Mouse (Mus musculus) thymus, postnatal 14 days (tissue): ENCODE data around the gene Cfap61.

Experiments
- DNase-seq: peaks from one replicate; pipeline ENCODE4 v3.0.0; 2021

Cfap61 gene

DNA sequence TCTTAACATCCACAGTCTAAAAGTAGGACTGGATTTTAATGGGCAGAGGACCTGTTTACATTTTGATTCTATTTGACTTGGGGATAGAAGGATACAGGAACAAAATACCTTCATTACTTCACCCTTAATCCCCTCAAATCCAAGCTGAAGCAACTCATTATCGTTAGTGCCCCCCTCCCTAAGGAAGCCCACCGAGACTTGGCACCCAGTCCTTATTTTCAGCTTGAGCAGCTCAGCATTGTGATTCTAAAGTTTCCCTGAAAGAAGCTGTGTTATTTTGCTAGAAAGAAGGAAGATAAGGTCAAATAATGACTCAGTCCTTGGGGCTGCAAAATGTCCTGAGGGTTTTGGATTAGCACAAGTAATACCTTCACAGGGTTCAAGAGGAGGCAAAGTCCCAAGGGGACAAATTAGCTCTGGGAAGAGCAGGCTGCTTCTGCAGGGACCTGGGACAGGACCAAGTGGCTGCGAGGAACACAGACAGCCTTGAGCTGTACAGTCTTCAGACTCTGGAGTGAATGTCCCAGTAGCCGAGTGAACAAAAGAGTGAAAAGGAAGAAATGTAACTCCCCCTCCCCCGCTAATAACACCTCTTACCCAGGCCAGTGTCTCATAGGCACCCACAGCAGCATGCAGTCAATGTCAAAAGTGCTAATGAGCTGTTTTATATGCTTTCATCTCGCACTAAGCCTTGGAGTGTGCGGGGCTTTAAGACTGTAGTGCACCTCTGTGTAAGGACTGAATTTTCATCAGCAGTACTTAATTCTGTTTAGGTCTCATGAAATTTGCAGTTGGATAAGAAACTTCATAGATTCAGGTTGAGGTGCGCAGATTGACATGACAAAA, 81.0 kb downstream of the Cfap61 start:
- no peak for DNase-seq

DNA sequence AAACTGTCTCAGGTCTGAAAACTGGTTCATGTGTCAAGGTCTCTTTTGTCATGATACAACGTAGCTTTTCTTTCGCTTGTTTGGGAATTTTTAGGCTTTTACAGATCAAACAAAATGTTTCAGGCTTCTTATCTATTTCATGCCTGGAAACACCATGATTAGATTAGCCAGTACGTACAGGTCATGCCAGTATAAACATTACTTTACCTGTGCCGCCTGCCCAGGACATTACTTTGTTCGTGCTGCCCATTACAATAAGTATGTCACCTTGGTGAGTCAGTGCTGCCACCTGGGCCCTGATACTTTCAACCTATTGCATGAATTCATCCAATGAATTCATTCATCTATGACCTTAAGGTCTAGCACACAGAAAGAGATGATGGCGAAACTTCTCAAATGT, 88.3 kb downstream of the Cfap61 start:
- DNase-seq: no peak

DNA sequence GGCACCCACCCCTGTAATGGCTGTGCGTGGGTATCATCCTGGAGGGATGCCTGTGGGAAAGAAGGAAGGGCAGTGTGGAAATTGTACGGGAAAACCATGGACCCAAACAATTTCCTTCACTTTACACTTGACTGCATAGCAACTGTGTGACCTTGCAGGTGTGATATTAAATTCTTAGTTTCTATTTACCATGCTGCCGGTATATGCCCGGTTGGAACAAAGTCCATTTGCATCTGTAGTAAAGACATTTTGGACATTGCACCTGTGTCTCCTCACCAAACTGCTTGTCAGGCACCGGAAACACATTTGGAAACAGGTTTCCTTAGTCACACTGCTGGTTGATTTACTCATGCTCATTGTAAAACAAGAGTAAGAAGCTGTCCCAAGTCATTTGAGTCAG, 109.1 kb downstream of the Cfap61 start:
- no peak for DNase-seq

DNA sequence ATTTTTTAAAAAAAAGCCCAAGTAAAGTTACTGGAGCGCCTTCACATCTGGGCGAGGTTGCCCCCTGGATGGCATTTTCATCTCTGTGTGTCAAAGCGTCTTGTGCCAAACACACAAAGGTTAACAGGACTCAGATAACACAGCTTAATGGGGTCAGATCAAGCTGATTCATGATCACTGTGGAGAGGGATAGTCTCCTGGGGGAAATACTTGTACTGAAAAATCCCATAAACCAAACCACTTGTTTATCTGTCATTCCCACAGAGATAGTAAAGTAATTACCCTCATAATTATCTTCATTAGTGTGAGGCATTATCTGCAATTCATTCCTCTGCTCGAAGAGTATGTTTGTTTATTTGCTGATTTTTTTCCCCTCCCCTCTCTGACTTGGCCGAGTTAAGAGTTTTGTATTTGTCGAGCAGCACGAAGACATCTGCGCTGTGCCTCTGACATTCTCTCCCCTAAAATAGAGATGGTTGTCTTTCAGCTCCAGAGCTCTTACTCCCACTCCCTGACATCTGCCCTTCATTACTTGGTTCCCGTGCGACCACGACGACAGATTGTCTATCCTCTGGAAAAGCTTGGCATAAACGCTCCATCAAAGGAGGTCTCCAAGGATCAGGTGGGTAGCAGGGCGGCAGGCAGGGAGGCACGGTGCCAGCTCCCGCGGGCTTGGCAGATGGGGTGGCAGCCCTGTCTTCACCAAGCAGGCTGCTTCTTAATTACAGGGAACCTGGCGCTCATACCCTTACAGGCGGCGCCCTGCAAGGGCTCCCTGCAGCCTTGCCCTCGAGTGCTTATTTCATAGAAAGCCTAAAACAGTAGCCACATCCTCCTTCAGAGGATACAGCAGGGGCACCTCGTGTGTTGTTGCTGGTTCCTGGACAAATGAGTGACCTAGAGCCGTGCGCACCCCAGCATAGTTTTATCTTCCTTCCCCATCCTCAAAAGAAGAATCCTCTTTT, 110.6 kb downstream of the Cfap61 start:
- no peak for DNase-seq

DNA sequence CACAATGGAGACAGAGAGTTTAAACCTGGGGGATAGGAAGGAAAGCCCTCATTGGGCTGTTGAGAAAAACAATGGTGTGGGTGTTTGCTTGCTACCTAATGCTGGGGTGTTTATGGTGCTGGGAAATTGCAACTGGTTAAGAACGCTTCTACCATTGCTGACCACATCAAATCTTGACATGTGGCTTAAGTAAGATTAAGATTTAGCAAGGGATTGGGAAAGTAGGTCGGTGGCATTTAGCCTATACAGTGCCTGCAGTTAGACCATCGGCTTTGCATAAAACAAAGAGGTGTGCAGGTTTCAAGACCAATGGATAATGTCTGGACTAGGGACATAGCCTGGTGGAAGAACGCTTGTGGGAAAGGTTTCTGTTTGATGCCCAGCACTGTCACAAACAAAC, 113.1 kb downstream of the Cfap61 start:
- DNase-seq: no peak

DNA sequence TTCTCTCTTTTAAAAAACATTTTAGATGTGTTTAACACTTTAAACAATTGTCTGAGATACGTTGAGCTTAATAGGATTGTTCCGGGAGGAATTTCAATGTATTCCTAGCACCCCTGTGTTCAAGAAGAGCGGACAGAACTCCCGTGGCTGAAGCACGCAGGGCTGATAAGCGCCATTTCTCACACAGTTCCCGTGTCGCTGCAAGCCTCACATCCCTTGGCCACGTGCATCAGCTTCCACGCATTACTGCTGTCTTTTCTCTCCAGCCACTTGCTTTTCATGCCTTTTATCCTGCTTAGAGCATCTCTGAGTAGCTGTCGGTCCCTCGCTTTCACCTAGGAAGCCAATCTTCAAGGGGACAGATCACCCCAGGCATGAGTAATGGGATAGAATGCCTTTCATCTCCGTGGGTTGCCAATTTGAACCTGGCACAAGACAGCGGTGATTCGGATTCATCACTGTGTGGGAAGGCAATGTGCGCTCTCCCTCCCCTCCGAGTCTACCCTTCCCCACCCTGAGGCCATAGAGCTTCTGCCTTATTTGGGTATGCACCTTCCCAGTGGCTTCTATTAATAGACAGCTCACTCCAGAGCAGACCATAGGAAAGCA, 113.7 kb downstream of the Cfap61 start:
- no peak for DNase-seq

DNA sequence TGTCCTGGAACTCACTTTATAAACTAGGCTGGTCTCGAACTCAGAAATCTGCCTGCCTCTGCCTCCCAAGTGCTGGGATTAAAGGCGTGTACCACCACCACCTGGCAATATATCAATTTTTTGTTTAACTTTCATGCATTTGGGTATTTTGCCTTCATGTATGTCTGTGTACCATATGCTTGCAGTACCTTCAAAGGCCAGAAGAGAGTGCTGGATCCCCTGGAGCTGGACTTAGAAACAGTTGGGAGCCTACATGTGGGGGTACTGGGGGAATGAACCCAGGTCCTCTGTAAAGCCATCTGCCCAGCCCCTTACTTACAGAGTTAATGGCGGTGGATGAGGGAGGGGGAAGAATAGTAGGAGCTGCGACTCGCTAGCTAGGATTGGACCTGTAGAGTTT, 114.8 kb downstream of the Cfap61 start:
- no peak for DNase-seq

DNA sequence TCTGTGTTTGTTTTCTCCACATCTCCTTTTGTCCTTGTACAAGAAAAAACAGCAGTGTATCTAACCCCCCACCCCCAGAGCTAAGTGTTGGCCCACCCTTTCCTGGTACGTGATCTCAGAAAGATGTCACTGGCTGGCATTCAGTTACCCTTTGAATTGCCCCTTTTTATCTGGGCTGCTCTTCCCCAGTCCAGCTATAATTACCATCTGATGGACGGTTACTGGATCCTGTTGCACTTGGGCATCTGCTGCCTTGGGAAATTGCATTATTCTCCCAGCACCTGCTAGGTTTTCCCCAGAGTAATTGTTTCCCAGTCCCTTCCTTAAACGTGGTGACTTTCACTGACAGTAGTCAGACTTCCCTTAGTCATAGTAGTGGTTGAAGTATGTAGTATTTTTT, 115.5 kb downstream of the Cfap61 start:
- DNase-seq: no peak

DNA sequence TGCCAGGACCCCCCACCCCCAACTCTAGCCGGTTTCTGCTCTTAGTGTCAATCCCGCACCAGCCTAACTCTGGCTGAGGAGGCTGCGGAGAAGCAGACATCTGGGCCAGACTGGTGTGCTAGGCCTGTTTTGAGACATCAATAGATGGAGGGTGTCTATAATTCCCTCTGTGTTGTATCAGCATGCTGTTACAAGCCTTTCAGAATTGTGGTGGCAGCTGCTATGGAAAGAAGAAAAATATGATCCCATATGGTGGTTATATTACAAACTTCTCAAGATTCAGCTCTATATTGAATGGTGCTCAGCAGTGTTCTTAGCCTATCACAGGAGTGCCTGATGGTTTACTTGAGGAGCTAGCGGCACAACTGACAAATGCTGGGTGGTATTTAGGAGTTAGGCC, 116.8 kb downstream of the Cfap61 start:
- no peak for DNase-seq

DNA sequence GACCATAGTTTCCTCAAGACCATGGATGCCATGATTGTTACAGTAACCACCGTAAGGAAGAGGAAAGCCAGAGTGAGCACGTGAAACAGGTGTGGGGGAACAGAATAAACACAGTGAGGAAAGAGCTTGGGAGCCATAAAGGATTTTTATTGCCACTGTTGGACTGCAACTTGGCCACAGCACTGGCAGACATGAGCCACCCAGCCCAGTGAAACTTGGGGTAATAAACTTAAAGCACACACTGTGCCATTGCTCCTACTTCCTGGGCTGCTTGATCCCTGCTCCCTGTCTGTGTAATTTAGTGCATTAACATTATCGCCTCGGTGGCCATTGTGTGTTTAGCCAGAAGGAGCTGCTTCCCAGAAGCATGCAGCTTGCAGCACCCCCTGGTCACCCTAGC, 122.5 kb downstream of the Cfap61 start:
- DNase-seq: no peak

DNA sequence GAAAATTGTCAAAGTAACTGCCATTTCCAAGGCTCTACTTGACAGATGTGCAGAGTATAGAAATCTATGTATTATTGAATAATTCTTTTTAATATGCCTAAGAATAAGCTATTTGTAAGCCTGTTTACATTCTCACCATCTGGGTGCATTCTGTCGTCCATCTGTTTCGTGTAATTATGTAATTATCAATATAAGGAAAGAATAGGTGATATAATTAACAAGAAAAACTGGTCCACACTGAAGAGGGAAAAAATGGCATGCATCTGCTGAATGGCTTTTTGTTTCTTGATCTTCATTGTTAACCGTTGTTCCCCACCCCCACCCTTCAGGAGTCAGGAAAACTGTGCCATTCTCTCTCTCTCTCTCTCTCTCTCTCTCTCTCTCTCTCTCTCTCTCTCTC, 124.2 kb downstream of the Cfap61 start:
- DNase-seq: no peak

DNA sequence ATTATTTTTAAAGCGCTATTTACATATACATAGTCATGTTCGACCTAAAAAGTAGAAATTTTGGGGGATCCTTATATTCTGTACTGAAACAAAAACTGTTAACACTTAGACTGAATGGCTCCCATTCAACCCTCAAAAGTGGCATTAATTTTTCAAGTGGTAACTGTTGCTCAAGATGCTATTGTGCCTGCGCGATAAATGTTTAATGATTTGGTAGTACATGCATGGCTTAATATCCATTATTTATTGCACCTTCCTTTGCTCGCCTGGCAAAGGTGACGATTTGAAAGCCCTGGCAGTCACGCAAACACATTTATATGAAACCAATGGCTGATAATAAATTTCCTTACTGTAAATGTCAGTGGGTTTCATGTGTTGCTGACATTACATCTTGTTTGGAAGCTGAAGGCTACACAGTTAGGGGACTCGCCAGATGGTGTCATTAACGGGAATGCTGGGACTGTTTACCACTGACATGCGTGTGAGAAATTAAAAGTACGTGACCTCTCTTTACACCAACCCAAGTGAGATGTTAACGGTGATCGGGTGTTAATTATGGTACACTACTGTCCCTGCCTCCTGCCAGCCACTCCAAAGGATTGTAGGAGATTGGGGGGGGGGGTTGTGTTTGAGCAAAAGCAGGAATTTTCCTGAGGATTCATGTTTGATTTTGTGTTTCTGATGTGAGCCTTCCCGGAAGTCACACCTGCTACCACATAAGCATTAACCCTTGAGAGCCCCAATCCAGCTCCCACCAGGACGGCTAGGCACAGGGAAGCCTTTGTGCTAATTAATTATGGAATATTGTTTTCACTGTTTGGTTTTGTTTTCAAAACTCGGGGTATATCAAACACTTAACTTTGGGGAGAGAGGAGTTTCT, 127.1 kb downstream of the Cfap61 start:
- no peak for DNase-seq

DNA sequence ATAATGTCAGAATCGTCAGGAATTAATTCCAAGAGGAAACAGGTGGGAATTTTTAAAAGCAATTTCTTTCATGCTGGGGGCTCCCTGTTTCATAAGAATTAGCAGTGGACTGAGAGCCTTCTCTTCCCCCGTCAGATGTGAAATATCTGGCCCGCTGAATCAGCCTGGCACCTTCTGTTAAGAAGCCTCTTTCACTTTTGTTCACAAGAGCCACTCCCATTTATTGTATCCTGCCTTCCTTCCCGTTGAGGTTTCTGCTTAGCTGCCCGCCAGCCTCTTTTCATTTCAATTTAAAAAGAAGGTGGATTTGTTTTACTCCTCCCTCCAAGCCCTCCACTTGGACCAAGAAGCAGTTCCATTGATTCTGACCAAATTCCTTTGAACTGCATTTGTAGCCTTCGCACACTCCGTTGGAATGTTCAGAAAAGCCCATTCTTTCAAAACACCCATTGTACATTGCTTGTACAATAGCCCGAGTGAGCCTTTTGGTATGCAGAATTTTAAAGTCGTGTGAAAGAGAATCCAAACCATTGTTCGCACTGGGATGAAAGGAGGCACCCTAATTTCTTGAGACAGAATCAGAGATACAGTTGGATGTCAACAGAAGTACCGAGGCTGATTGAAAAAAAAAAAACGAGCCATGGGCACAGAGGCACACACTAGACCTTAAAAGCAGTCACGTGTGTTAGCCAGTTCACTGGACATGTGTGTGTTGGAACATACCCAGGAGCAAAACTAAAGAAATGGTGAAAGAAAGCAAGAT, 127.9 kb downstream of the Cfap61 start:
- DNase-seq: no peak

DNA sequence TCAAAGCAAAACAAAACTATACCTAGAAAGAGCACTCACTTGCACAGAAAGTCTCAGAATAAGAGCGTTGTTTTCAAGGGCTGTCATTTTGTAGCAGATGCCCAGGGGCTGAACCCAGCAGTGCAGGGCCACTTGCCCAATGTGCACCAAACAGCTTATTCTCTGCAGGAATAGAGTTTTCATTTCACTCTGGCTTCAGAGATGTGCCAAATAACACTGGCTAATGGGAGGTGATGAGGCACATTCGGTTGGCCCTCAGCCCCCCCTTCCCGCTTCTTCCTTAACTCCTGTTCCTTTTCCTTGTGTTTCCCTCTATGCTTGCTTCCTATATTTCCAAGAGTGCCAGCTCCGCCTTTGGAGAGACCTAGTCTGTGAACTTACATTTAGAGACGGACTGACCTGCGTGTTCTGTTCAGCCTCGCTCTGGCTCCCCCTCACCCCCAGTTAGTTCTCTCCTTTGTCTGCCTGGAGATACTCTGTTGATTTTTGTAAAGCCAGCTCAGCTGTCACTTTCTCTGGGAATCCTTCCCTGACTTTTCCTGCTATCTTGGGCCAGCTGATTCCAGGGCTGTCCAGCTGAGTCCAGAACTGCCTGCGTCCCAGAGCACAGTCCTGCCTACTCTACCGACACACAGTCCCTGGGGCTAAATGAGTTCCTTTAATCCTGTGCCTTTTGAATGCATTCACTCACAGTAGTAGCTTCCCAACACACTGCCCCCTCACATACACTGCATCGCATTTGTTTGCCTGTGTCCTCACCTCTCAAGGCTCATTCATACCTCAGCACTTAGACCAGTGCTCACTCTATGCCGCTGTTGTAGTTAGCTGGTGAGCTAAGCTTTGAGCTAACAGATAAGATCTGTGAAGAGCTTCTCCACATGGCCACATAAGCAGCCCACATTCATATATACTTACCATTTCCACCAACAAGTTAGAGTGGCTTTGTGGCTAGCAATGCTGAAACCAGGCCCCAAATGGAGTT, 128.8 kb downstream of the Cfap61 start:
- DNase-seq: no peak

DNA sequence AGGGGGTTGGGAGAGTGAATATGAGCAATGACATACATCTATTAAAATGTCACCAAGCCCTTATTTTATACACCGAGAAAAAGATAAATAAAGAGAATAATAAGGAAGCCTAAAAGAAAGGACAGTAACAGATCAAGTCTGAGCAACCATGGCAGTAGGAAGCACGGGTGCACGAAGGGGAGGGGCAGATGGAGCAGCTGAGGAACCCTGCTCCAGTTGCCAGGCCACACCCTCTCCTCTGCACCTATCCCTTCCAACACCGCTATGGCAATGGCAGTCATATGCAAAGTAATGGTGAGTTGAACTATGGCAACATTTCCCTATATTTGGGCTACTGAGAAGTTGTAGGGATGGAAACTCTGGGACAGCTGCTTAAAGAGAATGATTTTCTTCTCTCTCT, 132.8 kb downstream of the Cfap61 start:
- no peak for DNase-seq

DNA sequence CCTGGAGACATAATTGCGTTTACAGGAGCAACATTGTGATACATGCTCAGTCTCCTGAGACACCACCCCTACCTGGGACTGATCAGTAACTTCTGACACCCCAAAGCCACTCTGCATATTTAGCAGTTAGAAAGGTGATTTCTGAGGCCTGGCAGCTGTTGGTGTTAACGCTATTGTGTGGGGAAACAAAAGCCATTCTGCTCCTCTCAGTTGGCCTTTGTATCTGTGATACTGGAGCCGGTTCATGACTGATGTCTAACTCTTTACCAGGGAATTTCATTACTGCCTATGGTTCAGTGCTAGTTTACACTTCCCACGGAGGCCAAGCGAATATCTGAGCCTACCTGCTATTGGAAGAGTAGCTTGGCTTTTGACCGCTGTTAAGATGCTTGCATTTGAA, 138.7 kb downstream of the Cfap61 start:
- DNase-seq: no peak

DNA sequence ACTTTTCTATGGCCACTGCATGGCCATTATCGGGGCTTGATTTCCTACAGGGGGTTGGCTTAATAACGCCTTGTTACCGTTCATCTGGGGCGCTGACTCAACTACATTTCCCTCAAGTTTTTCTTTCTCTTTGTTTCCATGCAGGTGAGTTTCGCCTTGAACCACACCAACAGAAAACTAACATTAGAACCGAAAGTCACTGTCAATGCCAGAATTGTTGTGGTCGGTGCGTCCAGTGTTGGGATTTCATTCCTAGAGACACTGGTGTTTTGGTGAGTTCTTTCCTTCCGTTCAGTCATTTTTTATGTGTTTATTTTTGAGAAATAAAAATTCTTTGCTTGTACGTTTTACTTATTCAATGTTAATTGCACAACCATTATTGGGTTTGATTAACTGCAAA, 142.5 kb downstream of the Cfap61 start:
- DNase-seq: no peak

DNA sequence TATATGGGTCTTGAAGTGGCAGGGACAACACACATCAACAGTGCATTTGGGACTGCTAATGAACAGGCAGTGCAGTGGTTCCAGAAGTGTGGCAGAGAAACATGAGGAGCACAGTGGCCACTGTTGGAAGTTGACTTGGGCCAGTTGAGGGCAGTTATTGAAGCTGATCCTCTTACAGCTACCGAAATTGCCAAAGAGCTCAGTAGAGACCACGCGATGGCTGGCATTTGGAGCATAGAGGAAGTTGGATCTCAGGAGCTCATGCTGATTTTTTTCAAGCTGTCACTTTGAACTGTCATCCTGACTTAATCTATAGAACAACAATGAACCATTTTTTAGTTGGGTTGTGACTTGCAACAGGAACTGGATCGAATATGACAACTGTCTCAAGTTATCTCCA, 145.7 kb downstream of the Cfap61 start:
- DNase-seq: no peak

DNA sequence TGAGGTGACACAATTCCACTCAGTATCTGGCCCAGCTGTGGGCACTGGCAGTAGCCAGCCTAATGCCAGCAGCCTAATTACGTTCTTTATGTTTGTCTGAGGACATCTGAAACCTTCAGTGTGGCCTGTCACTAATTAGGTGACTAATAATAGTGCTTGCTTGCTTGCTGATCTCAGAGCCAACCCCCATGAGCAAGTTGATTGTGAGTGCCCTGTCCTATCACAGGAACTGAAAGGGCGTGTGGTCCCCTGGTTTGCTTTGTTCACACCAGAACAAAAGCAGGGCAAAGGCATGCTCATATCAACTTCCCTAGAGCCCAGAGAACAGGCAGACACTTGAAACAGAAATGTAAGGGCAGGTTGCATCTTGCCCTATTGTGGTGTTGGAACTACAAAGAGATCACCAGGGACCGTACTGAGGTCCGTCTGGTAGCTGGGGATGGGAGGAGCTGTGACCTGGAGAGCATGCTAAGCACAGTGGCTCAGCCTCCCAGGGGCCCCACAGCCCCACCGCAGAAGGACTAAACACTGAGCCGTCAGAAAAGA, 148.8 kb downstream of the Cfap61 start:
- no peak for DNase-seq

DNA sequence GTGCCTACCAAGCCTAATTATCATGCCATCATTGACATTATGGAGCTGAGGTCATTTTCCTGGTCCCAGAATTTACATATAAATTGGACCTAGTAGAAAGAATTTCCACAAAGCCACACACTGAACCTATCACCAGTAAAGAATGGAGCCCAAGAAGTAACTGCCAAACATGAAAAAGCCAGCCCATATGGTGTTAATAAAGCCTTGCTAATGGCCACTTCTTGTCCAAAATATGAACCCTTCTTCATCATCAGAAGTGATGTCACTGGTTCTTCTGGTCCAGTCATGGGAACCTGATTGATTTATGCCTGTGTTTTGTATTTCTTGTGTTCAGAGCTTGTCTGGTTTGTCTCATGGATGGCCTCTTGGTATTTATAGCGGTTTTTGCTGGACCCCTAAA, 152.8 kb downstream of the Cfap61 start:
- DNase-seq: no peak
